Mouse (Mus musculus): ENCODE measurements around the gene Scrn1.

The Scrn1 gene

GRCm38 (mm10) chr6:54565665-54566545 lies at the start of gene Scrn1:
Scrn1 (minus strand) TSS chr6:54566489.
- DNase-seq (ENCODE audit: low spot score in 2 of 2), result peak; percentile 66

DNA sequence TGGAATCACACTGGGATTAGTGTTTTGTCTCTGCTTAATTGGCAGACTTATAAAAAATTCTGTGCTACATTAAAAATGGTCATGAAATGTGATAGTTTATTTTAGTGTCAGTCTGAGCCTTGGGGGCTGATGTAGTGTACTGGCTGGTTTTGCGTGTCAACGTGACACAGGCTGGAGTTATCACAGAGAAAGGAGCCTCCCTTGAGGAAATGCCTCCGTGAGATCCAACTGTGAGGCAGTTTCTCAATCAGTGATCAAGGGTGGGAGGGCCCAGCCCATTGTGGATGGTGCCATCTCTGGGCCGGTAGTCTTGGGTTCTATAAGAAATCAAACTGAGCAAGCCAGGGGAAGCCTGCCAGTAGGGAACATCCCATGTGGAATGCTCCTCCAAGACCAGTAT lies 40.0 kb upstream of the Scrn1 start:
- no peak for DNase-seq (ENCODE audit: low spot score in 2 of 2)

GRCm38 (mm10) chr6:54604001-54604715 lies 37.9 kb upstream of the Scrn1 start:
- no peak for DNase-seq (ENCODE audit: low spot score in 2 of 2)

DNA sequence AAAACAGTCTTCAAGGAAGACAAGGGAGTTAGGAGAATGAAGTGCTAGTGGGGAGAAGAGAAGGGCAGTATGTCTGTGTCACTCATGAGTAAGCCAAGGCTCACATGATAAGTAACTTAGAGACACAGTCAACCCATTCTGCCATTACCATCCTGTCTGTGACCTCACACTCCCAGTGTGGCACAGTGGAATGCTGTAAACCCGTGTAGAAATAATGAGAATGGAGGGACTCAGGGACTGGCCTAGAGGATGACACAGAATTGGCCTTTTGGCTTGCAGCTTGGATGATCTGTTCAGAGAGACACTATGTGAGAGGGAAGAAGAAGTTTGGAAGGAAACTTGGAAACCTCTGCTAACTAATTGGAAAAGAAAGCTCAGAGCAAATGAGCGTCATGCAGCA lies 36.6 kb upstream of the Scrn1 start:
- DNase-seq (ENCODE audit: low spot score in 2 of 2), result no peak

- no peak for DNase-seq (ENCODE audit: low spot score in 2 of 2)
Measured at GRCm38 (mm10) chr6:54600681-54601347, 34.5 kb upstream of the Scrn1 start.

- no peak for DNase-seq (ENCODE audit: low spot score in 2 of 2)
Measured at GRCm38 (mm10) chr6:54597711-54598110, 31.4 kb upstream of the Scrn1 start.

DNA sequence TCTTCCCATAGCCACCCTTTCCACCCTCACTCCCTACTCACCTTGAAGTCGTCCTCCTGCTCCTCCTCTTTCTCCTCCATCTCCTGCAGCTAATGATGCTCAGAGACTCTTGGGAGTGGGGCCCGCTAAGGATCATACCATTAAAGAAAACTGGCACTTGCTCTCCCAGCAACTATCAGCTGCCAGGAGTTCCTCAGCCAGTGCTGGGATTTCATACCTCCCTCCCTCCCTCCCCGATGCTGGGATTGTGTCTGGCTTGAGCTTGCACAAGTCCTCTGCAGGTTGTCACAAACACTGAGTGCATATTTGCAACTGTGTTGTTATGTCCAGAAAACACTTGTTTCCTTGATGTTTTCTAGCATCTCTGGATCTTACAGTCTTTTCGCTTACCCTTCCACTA lies 30.9 kb upstream of the Scrn1 start, which contains the start of gene Fkbp14:
TSS of gene Fkbp14 (minus strand) at position 101 of the 400 bp plus-strand sequence.
- DNase-seq (ENCODE audit: low spot score in 2 of 2), result no peak

GRCm38 (mm10) chr6:54595330-54595878 lies 29.1 kb upstream of the Scrn1 start:
- DNase-seq (ENCODE audit: low spot score in 2 of 2), result no peak

DNA sequence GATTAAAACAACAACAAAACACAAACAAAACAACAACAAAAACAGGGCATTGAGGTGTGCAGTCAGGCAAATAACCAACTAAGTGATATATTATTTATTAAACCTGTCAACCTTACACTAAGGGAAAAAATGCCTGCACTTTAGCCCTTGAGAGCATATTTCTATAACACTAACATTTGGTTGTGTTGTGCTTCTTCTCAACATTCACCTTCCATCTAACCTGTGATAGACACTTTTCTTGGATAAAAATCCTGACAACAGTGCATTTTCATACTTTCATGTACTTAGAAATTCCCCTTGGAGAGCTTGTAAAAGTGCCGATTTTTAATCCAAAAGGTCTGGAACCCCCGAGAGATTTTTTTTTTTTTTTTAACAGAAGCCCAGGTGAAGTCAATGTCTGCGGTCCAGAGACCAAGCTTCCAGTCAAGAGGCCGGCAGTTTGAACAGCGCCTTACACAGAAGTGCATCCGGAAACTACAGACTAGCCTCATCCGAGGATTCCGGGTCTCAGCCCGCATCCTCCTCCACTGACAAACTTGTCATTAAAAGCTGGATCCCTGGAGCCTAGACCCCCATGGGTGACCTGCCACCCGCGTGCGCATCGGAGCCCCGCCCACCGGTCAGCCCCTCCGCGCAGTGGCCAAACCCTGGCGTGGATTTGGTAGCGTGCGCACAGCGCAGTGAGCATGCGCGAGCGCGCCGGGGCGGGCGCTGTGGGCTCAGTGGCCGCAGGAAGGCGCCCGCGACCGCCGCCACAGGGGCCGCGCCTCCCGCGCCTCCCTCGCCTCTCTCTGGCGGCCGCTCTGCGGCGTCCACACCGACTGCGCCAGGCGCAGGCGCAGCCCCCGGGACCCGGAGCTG lies 28.4 kb upstream of the Scrn1 start, which contains the start of gene Plekha8:
TSS of gene Plekha8 (plus strand) at position 643 of the 861 bp plus-strand sequence.
- DNase-seq (ENCODE audit: low spot score in 2 of 2), result peak; percentile 92

DNA sequence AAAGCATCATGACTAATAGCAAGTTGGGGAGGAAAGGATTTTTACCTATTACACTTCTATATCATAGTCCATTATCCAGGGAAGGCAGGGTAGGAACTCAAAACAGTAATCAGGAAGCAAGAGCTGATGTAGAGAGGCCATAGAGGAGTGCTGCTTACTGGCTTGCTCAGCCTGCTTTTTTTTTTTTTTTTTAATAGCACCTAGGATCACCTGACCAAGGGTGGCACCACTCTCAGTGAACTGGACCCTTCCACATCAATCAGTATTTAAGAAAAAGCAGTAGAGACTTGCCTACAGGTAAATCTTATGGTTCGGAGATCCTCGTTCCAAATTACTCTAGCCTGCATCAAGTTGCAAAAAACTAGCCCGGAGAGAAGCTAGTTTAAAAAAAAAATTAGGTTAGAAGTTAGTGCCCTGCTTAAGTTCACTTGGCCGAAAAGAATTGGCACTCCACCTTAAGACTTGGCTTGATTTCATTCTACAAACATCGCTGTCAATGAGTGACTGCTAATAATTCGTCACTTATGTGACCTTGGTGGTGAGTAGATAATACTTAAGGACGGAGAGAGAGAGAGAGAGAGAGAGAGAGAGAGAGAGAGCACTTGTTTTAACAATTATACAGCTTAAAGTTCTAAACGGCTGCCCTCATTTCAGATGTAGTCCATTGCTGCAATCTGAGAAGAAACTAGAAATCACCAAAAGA lies 27.6 kb upstream of the Scrn1 start:
- no peak for DNase-seq (ENCODE audit: low spot score in 2 of 2)

GRCm38 (mm10) chr6:54592938-54593535 lies 26.7 kb upstream of the Scrn1 start:
- peak; percentile 96 to 97 for DNase-seq (ENCODE audit: low spot score in 2 of 2)

- peak in 1 of 2 experiments; percentile 21 for DNase-seq (ENCODE audit: low spot score in 2 of 2)
Measured at GRCm38 (mm10) chr6:54591778-54592177, 25.5 kb upstream of the Scrn1 start.

GRCm38 (mm10) chr6:54590691-54591090 lies 24.4 kb upstream of the Scrn1 start:
- DNase-seq (ENCODE audit: low spot score in 2 of 2), result no peak

- DNase-seq (ENCODE audit: low spot score in 2 of 2), result no peak
Measured at GRCm38 (mm10) chr6:54588212-54588611, 21.9 kb upstream of the Scrn1 start.

- DNase-seq (ENCODE audit: low spot score in 2 of 2), result no peak
Measured at GRCm38 (mm10) chr6:54587683-54588082, 21.4 kb upstream of the Scrn1 start.

DNA sequence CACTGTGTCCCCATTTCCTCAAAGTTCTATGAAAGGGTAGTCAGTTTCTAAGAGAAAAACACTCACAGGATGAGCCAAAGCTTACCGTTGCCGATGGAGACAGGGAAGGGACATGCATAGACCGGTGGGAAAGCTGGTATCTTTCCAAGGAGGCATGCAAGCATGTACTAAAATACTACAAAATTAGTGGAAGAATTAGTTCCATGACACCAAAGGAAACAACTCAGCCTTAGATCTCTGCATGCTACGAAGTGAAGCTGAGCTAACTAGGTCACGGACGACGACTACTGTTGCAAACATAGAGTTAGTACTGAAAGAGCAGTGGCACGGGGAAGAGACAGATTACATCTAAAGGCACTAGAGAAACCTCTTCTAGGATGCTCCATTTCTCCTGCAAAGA lies 20.6 kb upstream of the Scrn1 start:
- no peak for DNase-seq (ENCODE audit: low spot score in 2 of 2)

DNA sequence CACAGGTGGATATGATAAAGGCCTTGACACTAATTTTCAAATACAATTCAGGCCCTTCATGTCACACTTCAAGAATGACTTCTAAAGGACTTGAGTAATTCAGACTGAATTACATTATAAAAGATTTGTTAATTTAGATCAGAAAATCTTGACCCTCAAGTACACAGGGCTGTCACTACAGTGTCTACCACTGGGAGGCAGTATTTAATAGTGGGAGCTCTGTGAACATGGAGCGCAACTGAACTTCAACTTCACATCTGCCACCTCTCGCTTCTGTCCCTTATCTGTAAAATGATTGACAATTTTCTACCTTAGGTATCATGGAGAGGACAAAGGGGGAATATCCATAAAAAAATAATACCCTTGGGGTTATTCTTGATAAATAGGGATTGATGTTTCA lies 19.9 kb upstream of the Scrn1 start:
- peak in 1 of 2 experiments; percentile 60 for DNase-seq (ENCODE audit: low spot score in 2 of 2)

DNA sequence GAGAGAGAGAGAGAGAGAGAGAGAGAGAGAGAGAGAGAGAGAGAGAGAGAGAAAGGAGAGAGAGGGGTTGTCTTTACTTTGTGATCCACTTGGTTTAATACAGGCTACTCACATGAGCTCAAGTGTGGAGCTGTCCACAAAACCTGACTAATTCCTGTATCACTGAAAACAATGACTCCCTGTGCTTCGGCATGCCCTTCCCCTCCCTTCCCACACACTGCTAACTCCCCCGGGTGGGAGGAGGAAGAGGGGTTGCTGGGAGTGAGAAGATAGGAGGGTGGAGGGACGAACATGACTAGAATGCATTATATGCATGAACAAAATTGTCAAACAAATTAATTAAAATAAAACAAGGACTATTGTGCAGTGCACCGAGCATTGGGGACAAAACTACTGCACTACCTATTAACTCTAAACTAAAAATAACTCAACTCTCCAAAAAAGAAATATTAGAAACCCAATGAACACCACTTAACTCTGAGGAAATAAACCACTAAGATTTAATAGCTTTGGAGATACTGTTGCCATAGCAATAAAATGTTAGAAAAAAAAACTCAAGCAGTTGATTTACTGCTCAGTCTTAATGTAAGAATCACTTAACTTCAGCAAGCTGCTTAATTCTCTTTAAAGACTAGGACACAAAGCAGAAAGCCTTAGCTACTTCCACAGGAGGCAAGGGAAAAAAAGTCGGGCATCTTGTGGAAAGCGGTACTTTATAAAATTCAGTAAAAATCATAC lies 7.1 kb upstream of the Scrn1 start:
- no peak for DNase-seq (ENCODE audit: low spot score in 2 of 2)

DNA sequence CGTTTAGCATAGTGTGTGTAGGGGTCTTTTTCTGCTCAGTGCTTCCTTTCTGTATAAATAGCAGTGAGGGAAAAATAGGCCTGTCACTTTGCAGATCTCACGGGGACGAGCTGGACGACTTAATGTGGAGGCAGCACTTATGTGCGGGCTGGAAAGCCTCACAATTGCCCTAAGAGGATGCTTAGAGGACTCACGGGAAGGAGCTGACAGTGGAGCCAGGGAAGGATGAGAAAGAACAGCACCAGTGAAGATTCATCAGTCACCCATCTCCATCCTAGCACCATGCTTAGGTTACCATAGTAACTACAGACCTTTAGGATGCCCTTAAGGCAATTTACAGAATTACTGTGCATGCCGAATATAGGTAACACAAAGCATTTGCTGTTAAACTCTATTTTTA lies 3.5 kb upstream of the Scrn1 start:
- DNase-seq (ENCODE audit: low spot score in 2 of 2), result no peak
